Mouse (Mus musculus) heart, adult 2 months (tissue): ENCODE measurements at regions not wholly inside any gene's neighbourhood (a gene's known extent, or its start where the extent isn't known, plus 50 kb on each side); places are given as distances from the start of the nearest gene placed in this dataset.

Experiments
- DNase-seq, 2 experiments: peaks; one replicate each; pipeline ENCODE4 v3.0.0; 2021
- H3K27ac ChIP-seq: fragments of 200-600 bp; 2 replicates; pipeline ENCODE4 v1.8.1; 2022
- H3K27me3 ChIP-seq: fragments of 200-500 bp; 2 replicates; pipeline ENCODE4 v1.6.1; 2012; ENCODE audit warnings: mild to moderate bottlenecking, low read length, inconsistent platforms, mixed read lengths; ENCODE audit not compliant: control insufficient read depth, insufficient read depth
- H3K36me3 ChIP-seq: fragments of 200-500 bp; 2 replicates; pipeline ENCODE4 v1.6.1; 2012; ENCODE audit warnings: low read length, inconsistent platforms; ENCODE audit not compliant: control insufficient read depth, insufficient read depth
- H3K4me1 ChIP-seq: fragments of 200-500 bp; 2 replicates; pipeline ENCODE4 v1.6.1; 2011; ENCODE audit warnings: low read length; ENCODE audit not compliant: control insufficient read depth, insufficient read depth
- H3K4me3 ChIP-seq: fragments of 200-600 bp; 2 replicates; pipeline ENCODE4 v1.8.1; 2022
- H3K79me2 ChIP-seq: fragments of 200-500 bp; replicated peaks from 2 replicates; pipeline ENCODE4 v1.6.1; 2012; ENCODE audit warnings: mild to moderate bottlenecking, inconsistent platforms, low read length, moderate library complexity, mixed read lengths; ENCODE audit not compliant: control insufficient read depth, insufficient read depth
- H3K9ac ChIP-seq: fragments of 200-500 bp; 2 replicates; pipeline ENCODE4 v1.6.1; 2012; ENCODE audit warnings: low read depth, mild to moderate bottlenecking, control low read depth, inconsistent platforms, low read length, mixed read lengths
- CTCF ChIP-seq: fragments of 200-600 bp; IDR thresholded peaks from 2 replicates; pipeline ENCODE4 v1.8.1; 2022; ENCODE audit warnings: antibody characterized with exemption, mild to moderate bottlenecking, moderate library complexity
- EP300 ChIP-seq: fragments of 200-500 bp; IDR thresholded peaks from 2 replicates; pipeline ENCODE4 v1.6.1; 2011; ENCODE audit warnings: low read depth, low read length, control low read depth; ENCODE audit not compliant: insufficient read depth
- POLR2A ChIP-seq: fragments of 200-500 bp; IDR thresholded peaks from 2 replicates; pipeline ENCODE4 v1.6.1; 2011; ENCODE audit warnings: mild to moderate bottlenecking, low read depth, low read length, control low read depth; ENCODE audit not compliant: insufficient read depth
- WGBS: fragments of 180-500 bp; shearing (Covaris S2); methylation state at CpG from one replicate; pipeline ENCODE4 v1.1.7; 2018; 5-methylcytosine and 5-hydroxymethylcytosine counted together
- intact Hi-C: fragments of 180-260 bp; cut with DNase I; formaldehyde crosslinking; loops from one replicate; pipeline ENCODE4 v1.15.1; 2025

DNA sequence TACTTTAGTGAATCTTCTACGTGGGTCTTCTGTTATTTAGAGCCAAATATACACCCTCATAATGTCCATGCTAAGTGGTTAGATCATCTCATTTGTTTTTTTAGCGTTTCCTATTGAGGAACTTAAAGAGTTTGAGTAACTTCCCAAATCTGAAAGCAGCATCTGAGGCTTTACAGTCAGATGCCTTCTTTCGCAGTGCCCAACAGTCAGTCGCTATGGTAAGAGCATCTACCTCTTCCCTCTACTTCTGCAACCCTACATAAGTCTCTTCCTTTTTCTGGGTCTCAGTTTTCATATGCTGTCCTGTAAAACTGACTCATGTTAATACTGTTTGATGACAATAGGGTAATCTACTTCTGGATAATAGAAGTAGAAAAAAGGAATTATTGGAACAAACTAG is 146.8 kb downstream of the Ktn1 start:
- intact Hi-C loops = no loop called here
- Histone ChIP-seq H3K4me3 (no peak overlapping the region), H3K79me2 (no peaks in the 10 kb centered on the region), H3K4me1 (no peaks in the 10 kb centered on the region), H3K27ac (no peak overlapping the region), H3K27me3 (no peaks in the 10 kb centered on the region), H3K9ac (no peak overlapping the region), H3K36me3 (no peaks in the 10 kb centered on the region)
- no peak for TF ChIP-seq EP300
- no peak for TF ChIP-seq CTCF
- no peak for TF ChIP-seq POLR2A
- DNase-seq = no peak
- 74% methylated on average over 4 of the region's 4 CpGs for WGBS

DNA sequence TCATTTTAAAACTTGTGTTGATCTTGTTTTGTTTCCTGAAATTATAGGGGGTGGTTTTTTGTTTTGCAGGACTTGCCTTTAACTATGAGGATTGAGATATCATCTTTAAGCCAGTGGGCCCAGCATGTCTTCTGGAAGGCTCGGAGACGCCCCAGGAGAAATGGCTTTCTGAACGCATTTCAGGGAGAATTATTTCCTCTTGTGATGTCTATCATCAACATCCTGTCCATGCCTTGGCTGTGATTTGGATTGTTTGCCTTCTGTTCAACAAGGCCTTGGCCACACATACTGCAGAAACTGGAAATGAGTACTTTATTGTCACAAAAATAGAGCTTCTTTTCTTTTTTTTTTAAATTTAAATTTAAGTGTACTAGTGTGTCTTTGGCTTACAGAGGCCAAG is 150.0 kb downstream of the Ktn1 start:
- WGBS = 42% methylated on average over 3 of the region's 3 CpGs
- no peaks in the 10 kb centered on the region for H3K36me3 ChIP-seq
- intact Hi-C loops = no loop called here
- H3K27me3 ChIP-seq = no peaks in the 10 kb centered on the region
- no peak overlapping the region for H3K4me3 ChIP-seq
- no peak for DNase-seq
- TF ChIP-seq POLR2A (no peak), CTCF (no peak), EP300 (no peak)
- no peaks in the 10 kb centered on the region for H3K4me1 ChIP-seq
- no peak overlapping the region for H3K27ac ChIP-seq
- H3K9ac ChIP-seq = no peak overlapping the region
- no peaks in the 10 kb centered on the region for H3K79me2 ChIP-seq

DNA sequence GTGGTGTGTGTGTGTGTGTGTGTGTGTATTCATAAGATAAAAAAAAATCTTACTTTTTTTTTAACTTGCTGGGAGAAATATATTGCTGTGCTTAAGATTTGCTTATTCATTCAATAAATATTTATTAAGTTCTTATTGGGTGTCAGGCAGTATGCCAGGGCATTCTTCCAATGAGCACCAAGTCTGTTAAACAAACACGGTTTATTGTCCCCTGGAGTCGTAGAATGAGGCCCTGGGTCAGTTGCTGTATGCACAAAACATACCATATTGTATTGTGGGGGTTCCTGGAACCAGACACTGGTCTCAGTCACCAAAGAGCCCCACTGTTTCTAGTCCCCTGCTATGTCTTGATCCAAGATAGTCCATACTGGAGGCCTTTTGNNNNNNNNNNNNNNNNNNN is 151.3 kb downstream of the Ktn1 start:
- Histone ChIP-seq H3K79me2 (no peaks in the 10 kb centered on the region), H3K9ac (no peak overlapping the region), H3K27me3 (no peaks in the 10 kb centered on the region), H3K36me3 (no peaks in the 10 kb centered on the region), H3K27ac (no peak overlapping the region), H3K4me3 (no peak overlapping the region), H3K4me1 (no peaks in the 10 kb centered on the region)
- 58% methylated on average over 2 of the region's 2 CpGs for WGBS
- TF ChIP-seq EP300 (no peak), POLR2A (no peak), CTCF (no peak)
- no peak for DNase-seq
- intact Hi-C loops = no loop called here

DNA sequence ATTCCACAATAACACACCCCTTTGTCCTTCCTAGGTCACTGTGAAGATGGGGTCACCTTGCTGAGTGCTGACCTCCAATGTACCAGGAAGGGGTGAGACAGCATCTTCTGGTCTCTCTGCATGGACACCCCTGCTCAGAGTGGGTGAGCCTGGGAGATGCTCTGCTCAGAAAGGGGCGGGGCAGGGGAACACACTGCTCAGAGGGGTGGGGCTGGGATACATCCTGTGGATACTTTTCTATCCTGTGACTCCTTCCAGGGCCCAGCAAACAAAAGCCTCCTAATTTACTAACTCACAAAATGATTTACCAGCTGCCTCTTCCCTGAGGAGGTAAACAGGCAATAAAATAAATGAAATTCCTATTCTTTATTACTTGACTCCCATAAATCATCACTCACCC is 157.0 kb downstream of the Ktn1 start:
- 47% methylated on average over 1 of the region's 1 CpGs for WGBS
- H3K27me3 ChIP-seq = no peaks in the 10 kb centered on the region
- H3K27ac ChIP-seq = no peak overlapping the region
- intact Hi-C loops = no loop called here
- no peak overlapping the region for H3K9ac ChIP-seq
- peaks cover 2% of the 10 kb centered on the region; the same call in 1 of the 2 replicates for H3K4me1 ChIP-seq
- no peak for DNase-seq
- no peak for TF ChIP-seq CTCF
- TF ChIP-seq POLR2A = no peak
- no peak for TF ChIP-seq EP300
- H3K4me3 ChIP-seq = no peak overlapping the region
- no peaks in the 10 kb centered on the region for H3K36me3 ChIP-seq
- no peaks in the 10 kb centered on the region for H3K79me2 ChIP-seq

DNA sequence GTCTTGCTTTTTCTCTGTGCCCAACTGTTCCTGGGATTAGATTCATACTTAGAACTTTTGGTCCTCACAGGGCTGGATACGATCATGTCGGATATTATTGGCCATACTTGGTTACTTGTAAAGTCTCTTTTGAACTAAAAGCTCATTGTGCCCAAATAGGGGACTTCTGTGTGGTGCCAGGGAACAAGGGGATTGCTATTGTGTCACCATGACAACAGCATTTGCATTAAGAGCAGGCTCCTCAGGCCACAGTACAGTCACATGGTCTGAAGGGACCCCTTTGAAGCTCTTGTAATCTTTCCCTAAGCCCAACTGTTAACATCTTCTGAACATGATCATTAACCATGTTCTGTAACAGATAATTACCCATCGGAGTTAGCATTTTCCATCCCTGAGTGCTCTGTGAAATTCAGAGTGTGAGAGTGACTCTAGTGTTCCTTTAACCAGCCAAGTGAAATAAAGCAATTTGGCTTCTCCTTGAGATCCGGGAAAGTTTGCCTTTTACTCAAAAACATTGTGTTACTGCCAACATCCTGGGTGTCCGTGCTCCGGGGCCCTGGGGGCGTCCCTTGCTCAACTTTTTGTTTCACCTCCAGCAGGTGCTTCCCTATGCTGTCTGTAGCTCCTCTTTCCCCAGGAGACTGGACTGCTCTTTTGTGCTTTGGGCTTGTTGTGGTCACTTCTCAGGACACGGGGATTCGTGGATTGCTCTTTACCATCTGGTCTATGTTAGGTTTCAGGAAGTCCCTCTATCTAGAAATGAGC is 157.7 kb downstream of the Ktn1 start:
- no peak overlapping the region for H3K4me3 ChIP-seq
- H3K27ac ChIP-seq = no peak overlapping the region
- intact Hi-C loops = no loop called here
- WGBS = 54% methylated on average over 9 of the region's 9 CpGs
- no peaks in the 10 kb centered on the region for H3K79me2 ChIP-seq
- H3K36me3 ChIP-seq = no peaks in the 10 kb centered on the region
- TF ChIP-seq EP300 (no peak), POLR2A (no peak), CTCF (no peak)
- no peak overlapping the region for H3K9ac ChIP-seq
- H3K27me3 ChIP-seq = no peaks in the 10 kb centered on the region
- peaks cover 2% of the 10 kb centered on the region; the same call in 1 of the 2 replicates for H3K4me1 ChIP-seq
- DNase-seq = no peak

DNA sequence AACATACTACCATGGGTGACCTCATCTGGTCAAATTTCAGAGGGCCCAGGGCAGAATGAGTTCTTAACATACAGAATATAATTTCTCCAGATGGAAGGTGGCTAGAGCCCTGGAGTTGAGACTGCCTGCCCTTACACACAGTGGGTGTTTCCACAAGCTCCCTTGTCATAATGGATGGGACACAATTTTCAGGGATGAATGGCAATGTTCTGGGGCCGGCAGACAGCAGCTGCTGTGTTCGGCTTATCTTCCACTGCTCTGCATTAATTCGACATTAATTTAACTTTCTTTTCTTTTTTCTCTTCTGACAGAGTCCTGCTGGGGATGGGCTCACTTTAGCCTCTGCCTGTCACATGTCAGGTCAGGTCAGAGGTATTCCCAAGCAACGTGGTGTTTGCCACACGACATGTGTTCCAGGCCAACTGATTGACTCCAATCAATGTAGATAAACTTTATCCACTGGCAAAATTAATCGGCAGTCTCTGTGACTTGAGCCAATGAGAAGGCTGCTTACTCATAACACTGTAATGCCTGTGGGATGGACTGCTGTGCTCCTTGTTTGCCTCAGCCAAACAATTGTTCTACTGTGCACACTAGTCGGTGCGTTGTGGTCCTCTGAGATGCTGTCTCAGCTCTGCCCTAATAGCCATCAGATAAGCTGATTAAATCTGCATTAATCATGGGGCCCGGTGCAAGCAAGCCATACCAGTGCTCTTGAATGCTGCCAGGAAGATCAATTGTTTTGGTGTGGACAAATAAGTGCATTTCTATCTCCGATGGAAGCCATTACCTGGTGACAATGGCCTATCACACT is 160.1 kb downstream of the Ktn1 start:
- Histone ChIP-seq H3K79me2 (no peaks in the 10 kb centered on the region), H3K27me3 (no peaks in the 10 kb centered on the region), H3K4me1 (peaks cover 2% of the 10 kb centered on the region; the same call in 1 of the 2 replicates), H3K4me3 (no peak overlapping the region), H3K9ac (no peak overlapping the region), H3K36me3 (no peaks in the 10 kb centered on the region), H3K27ac (no peak overlapping the region)
- DNase-seq = no peak
- 66% methylated on average over 10 of the region's 10 CpGs for WGBS
- intact Hi-C loops = no loop called here
- no peak for TF ChIP-seq CTCF
- no peak for TF ChIP-seq EP300
- TF ChIP-seq POLR2A = no peak
